Mouse (Mus musculus) embryonic facial prominence, embryonic 11.5 days (tissue): Measurements from ENCODE around the gene Cdcp1. TPM values are rescaled to one million over a fixed set of nuclear protein-coding genes. Genes with fewer than 3 reads are reported as not detected.

Experiments
- ATAC-seq: fragments of 200-750 bp; cut with Nextera tagmentation; replicated peaks from 2 replicates; pipeline ENCODE4 v1.8.0; 2017; ENCODE audit warnings: low read depth; ENCODE audit not compliant: insufficient number of reproducible peaks, low FRiP score, low TSS enrichment
- DNase-seq: peaks from one replicate; pipeline ENCODE4 v3.0.0-alpha.2; 2015; ENCODE audit warnings: low spot score
- H3K27ac ChIP-seq: fragments of 300-500 bp; sonication (generic); replicated peaks from 2 replicates; pipeline ENCODE4 v1.5.1; 2014; ENCODE audit warnings: mild to moderate bottlenecking, low read depth, low read length, control low read depth
- H3K27me3 ChIP-seq: fragments of 300-500 bp; sonication (generic); 2 replicates; pipeline ENCODE4 v1.6.1; 2014; ENCODE audit warnings: mild to moderate bottlenecking, low read length, moderate library complexity, mixed read lengths; ENCODE audit not compliant: control insufficient read depth, insufficient read depth
- H3K36me3 ChIP-seq: fragments of 300-500 bp; sonication (generic); replicated peaks from 2 replicates; pipeline ENCODE4 v1.6.1; 2014; ENCODE audit warnings: low read depth, mild to moderate bottlenecking, low read length, moderate library complexity, mixed read lengths; ENCODE audit not compliant: control insufficient read depth, insufficient read depth
- H3K4me1 ChIP-seq: fragments of 300-500 bp; sonication (generic); 2 replicates; pipeline ENCODE4 v1.6.1; 2014; ENCODE audit warnings: low read length, mixed read lengths; ENCODE audit not compliant: control insufficient read depth, insufficient read depth
- H3K4me2 ChIP-seq: fragments of 300-500 bp; sonication (generic); 2 replicates; pipeline ENCODE4 v1.6.1; 2014; ENCODE audit warnings: low read depth, mild to moderate bottlenecking, control low read depth, low read length, moderate library complexity
- H3K4me3 ChIP-seq: fragments of 300-500 bp; sonication (generic); 2 replicates; pipeline ENCODE4 v1.5.1; 2014; ENCODE audit warnings: low read depth, low read length, control low read depth
- H3K9ac ChIP-seq: fragments of 300-500 bp; sonication (generic); replicated peaks from 2 replicates; pipeline ENCODE4 v1.6.1; 2014; ENCODE audit warnings: mild to moderate bottlenecking, control low read depth, low read length
- H3K9me3 ChIP-seq: fragments of 300-500 bp; sonication (generic); replicated peaks from 2 replicates; pipeline ENCODE4 v1.6.1; 2016; ENCODE audit warnings: mild to moderate bottlenecking, low read length, inconsistent platforms, mixed read lengths; ENCODE audit not compliant: control insufficient read depth
- WGBS: fragments of 180-500 bp; shearing (Covaris S2); extraction: QIAGEN DNeasy Blood & Tissue Kit; methylation state at CpG from one replicate; pipeline ENCODE4 v1.1.7; 2014; 5-methylcytosine and 5-hydroxymethylcytosine counted together
- polyA plus RNA-seq: library from polyadenylated mRNA; unstranded; fragments of >200 nt; fragmentation: Nextera tagmentation; extraction: Ambion mirVana; gene quantifications from 2 replicates; pipeline ENCODE4 v1.2.1, GENCODE M21; 2014

The Cdcp1 gene
- polyA plus RNA-seq, 1 experiment from 2014 or later = 3.0 TPM

GRCm38 (mm10) chr9:123139887-123140614 is 75.8 kb downstream of the Cdcp1 start:
- no peaks in the 10 kb centered on the region for H3K4me1 ChIP-seq
- H3K4me3 ChIP-seq = no peak overlapping the region
- WGBS = 89% methylated on average over 4 of the region's 4 CpGs
- ATAC-seq = no peak
- no peaks in the 10 kb centered on the region for H3K27me3 ChIP-seq
- no peak overlapping the region for H3K27ac ChIP-seq
- no peak for DNase-seq
- H3K4me2 ChIP-seq = no peak overlapping the region
- H3K9ac ChIP-seq = no peak overlapping the region
- H3K9me3 ChIP-seq = no peaks in the 10 kb centered on the region
- peaks cover 2% of the 10 kb centered on the region; the same call in 1 of the 2 replicates for H3K36me3 ChIP-seq

GRCm38 (mm10) chr9:123138891-123139474 is 76.9 kb downstream of the Cdcp1 start:
- Histone ChIP-seq H3K4me3 (no peak overlapping the region), H3K27ac (no peak overlapping the region), H3K9me3 (no peaks in the 10 kb centered on the region), H3K36me3 (peaks cover 2% of the 10 kb centered on the region; the same call in 1 of the 2 replicates), H3K27me3 (no peaks in the 10 kb centered on the region), H3K9ac (no peak overlapping the region), H3K4me2 (no peak overlapping the region), H3K4me1 (no peaks in the 10 kb centered on the region)
- DNase-seq (no peak), ATAC-seq (0 out of 2 replicates have a peak, but pooled peaks have one; percentile 26)
- 74% methylated on average over 5 of the region's 5 CpGs for WGBS

- Histone ChIP-seq H3K9me3 (no peaks in the 10 kb centered on the region), H3K4me1 (no peaks in the 10 kb centered on the region), H3K4me2 (no peak overlapping the region), H3K27ac (no peak overlapping the region), H3K9ac (no peak overlapping the region), H3K4me3 (no peak overlapping the region), H3K36me3 (peaks cover 5% of the 10 kb centered on the region), H3K27me3 (no peaks in the 10 kb centered on the region)
- no peak for DNase-seq
- 88% methylated on average over 7 of the region's 7 CpGs for WGBS
- ATAC-seq = no peak
These were observed 78.7 kb downstream of the Cdcp1 start for GRCm38 (mm10) chr9:123136953-123137682.

- DNase-seq = no peak
- ATAC-seq = no peak
- WGBS = 91% methylated on average over 3 of the region's 3 CpGs
- no peaks in the 10 kb centered on the region for H3K27me3 ChIP-seq
- no peak overlapping the region for H3K27ac ChIP-seq
- H3K36me3 ChIP-seq = peaks cover 16% of the 10 kb centered on the region
- H3K4me1 ChIP-seq = no peaks in the 10 kb centered on the region
- H3K9me3 ChIP-seq = no peaks in the 10 kb centered on the region
- H3K4me2 ChIP-seq = no peak overlapping the region
- H3K4me3 ChIP-seq = no peak overlapping the region
- no peak overlapping the region for H3K9ac ChIP-seq
These were observed 82.8 kb downstream of the Cdcp1 start for GRCm38 (mm10) chr9:123132994-123133393.

GRCm38 (mm10) chr9:123127663-123128062 is 88.2 kb downstream of the Cdcp1 start:
- DNase-seq (no peak), ATAC-seq (no peak)
- Histone ChIP-seq H3K4me3 (no peak overlapping the region), H3K4me1 (no peaks in the 10 kb centered on the region), H3K27me3 (no peaks in the 10 kb centered on the region), H3K4me2 (no peak overlapping the region), H3K9me3 (no peaks in the 10 kb centered on the region), H3K9ac (no peak overlapping the region), H3K27ac (no peak overlapping the region), H3K36me3 (peaks cover 14% of the 10 kb centered on the region)
- 95% methylated on average over 6 of the region's 6 CpGs for WGBS

- Histone ChIP-seq H3K9ac (no peak overlapping the region), H3K27me3 (no peaks in the 10 kb centered on the region), H3K4me2 (no peak overlapping the region), H3K4me1 (no peaks in the 10 kb centered on the region), H3K4me3 (no peak overlapping the region), H3K27ac (no peak overlapping the region), H3K9me3 (no peaks in the 10 kb centered on the region), H3K36me3 (peaks cover 10% of the 10 kb centered on the region)
- ATAC-seq (no peak), DNase-seq (no peak)
- 97% methylated on average over 2 of the region's 2 CpGs for WGBS
These were observed 91.3 kb downstream of the Cdcp1 start for GRCm38 (mm10) chr9:123124413-123124981.

GRCm38 (mm10) chr9:123123571-123124412 is 92.0 kb downstream of the Cdcp1 start:
- no peaks in the 10 kb centered on the region for H3K4me1 ChIP-seq
- ATAC-seq = no peak
- no peak overlapping the region for H3K9ac ChIP-seq
- peak; percentile 27 for DNase-seq
- H3K9me3 ChIP-seq = no peaks in the 10 kb centered on the region
- no peak overlapping the region for H3K4me2 ChIP-seq
- H3K36me3 ChIP-seq = peaks cover 9% of the 10 kb centered on the region
- no peaks in the 10 kb centered on the region for H3K27me3 ChIP-seq
- H3K4me3 ChIP-seq = no peak overlapping the region
- 91% methylated on average over 6 of the region's 6 CpGs for WGBS
- H3K27ac ChIP-seq = no peak overlapping the region
